Mouse (Mus musculus) thymus, postnatal 36 days (tissue): ENCODE results near the gene Acbd6.

Source experiments
- DNase-seq, 2 experiments: peaks; one replicate each; pipeline ENCODE4 v3.0.0; 2022; ENCODE audit warnings: mixed read lengths in 2 of 2

The Acbd6 gene

GRCm38 (mm10) chr1:155558012-155558842, at the start of gene Acbd6:
Acbd6 (plus strand) TSS chr1:155558120.
- peak; percentile 77 to 78 for DNase-seq

GRCm38 (mm10) chr1:155510263-155510662, 47.7 kb upstream of the Acbd6 start:
- no peak for DNase-seq

- no peak for DNase-seq
These were observed 42.1 kb upstream of the Acbd6 start for GRCm38 (mm10) chr1:155515866-155516265.

- DNase-seq: peak; percentile 53 to 54
These were observed 41.3 kb upstream of the Acbd6 start for GRCm38 (mm10) chr1:155516594-155516993.

GRCm38 (mm10) chr1:155517060-155517459, 40.9 kb upstream of the Acbd6 start:
- no peak for DNase-seq

GRCm38 (mm10) chr1:155520285-155520684, 37.6 kb upstream of the Acbd6 start:
- DNase-seq: no peak

- no peak for DNase-seq
These were observed 35.4 kb upstream of the Acbd6 start for GRCm38 (mm10) chr1:155522493-155522892.

- DNase-seq: no peak
These were observed 31.7 kb upstream of the Acbd6 start for GRCm38 (mm10) chr1:155526176-155526575.

- DNase-seq: no peak
These were observed 30.7 kb upstream of the Acbd6 start for GRCm38 (mm10) chr1:155527027-155527786.

- DNase-seq: no peak
These were observed 30.1 kb upstream of the Acbd6 start for GRCm38 (mm10) chr1:155527787-155528158.

GRCm38 (mm10) chr1:155528405-155529119, 29.4 kb upstream of the Acbd6 start:
- DNase-seq: no peak

- DNase-seq: no peak
These were observed 28.6 kb upstream of the Acbd6 start for GRCm38 (mm10) chr1:155529120-155529963.

- no peak for DNase-seq
These were observed 27.1 kb upstream of the Acbd6 start for GRCm38 (mm10) chr1:155530561-155531457.

- no peak for DNase-seq
These were observed 25.5 kb upstream of the Acbd6 start for GRCm38 (mm10) chr1:155532396-155532795.

- DNase-seq: no peak
These were observed 24.9 kb upstream of the Acbd6 start for GRCm38 (mm10) chr1:155532833-155533688.

GRCm38 (mm10) chr1:155533689-155533965, 24.3 kb upstream of the Acbd6 start:
- no peak for DNase-seq

GRCm38 (mm10) chr1:155537005-155537642, 20.8 kb upstream of the Acbd6 start:
- no peak for DNase-seq

GRCm38 (mm10) chr1:155538006-155538405, 19.9 kb upstream of the Acbd6 start:
- no peak for DNase-seq

- no peak for DNase-seq
These were observed 293 bp upstream of the Acbd6 start for GRCm38 (mm10) chr1:155557642-155558011.

- no peak for DNase-seq
These were observed 2.1 kb downstream of the Acbd6 start for GRCm38 (mm10) chr1:155560021-155560420.
